Mouse (Mus musculus) gastrocnemius, postnatal 4 days (tissue): ENCODE measurements around the gene Ralgps1. TPM values are rescaled to one million over a fixed set of nuclear protein-coding genes. Genes with fewer than 3 reads are reported as not detected.
A peak's percentile ranks its signal among the peaks of the same experiment; 100 is the strongest.

Experiments
- DNase-seq, 2 experiments: peaks; one replicate each; pipeline ENCODE4 v3.0.0; 2021 to 2022; ENCODE audit warnings: low spot score in 2 of 2, mixed read lengths in 2 of 2
- total RNA-seq, 2 experiments: library from RNA; stranded (reverse); gene quantifications; 2 replicates each; pipeline ENCODE4 v1.2.3; 2021

Ralgps1 gene
- total RNA-seq, 2 experiments from 2014 or later = 5.5 to 5.8 TPM

GRCm38 (mm10) chr2:33179171-33179929 lies 191.9 kb downstream of the Ralgps1 start:
- DNase-seq = no peak

GRCm38 (mm10) chr2:33178243-33178932 lies 192.9 kb downstream of the Ralgps1 start:
- peak in 1 of 2 experiments; percentile 61 for DNase-seq

GRCm38 (mm10) chr2:33177443-33178242 lies 193.6 kb downstream of the Ralgps1 start:
- no peak for DNase-seq

GRCm38 (mm10) chr2:33176921-33177320 lies 194.4 kb downstream of the Ralgps1 start:
- DNase-seq = no peak

- DNase-seq = no peak
Measured at GRCm38 (mm10) chr2:33176516-33176915, 194.8 kb downstream of the Ralgps1 start.

- DNase-seq = no peak
Measured at GRCm38 (mm10) chr2:33173686-33174085, 197.6 kb downstream of the Ralgps1 start.

GRCm38 (mm10) chr2:33173126-33173525 lies 198.2 kb downstream of the Ralgps1 start:
- no peak for DNase-seq

- no peak for DNase-seq
Measured at GRCm38 (mm10) chr2:33170777-33171565, 200.3 kb downstream of the Ralgps1 start.

GRCm38 (mm10) chr2:33169445-33169844 lies 201.8 kb downstream of the Ralgps1 start:
- no peak for DNase-seq

- no peak for DNase-seq
Measured at GRCm38 (mm10) chr2:33167060-33167459, 204.2 kb downstream of the Ralgps1 start.

- DNase-seq = no peak
Measured at GRCm38 (mm10) chr2:33165710-33166374, 205.4 kb downstream of the Ralgps1 start.

GRCm38 (mm10) chr2:33165229-33165628 lies 206.1 kb downstream of the Ralgps1 start:
- no peak for DNase-seq

- DNase-seq = no peak
Measured at GRCm38 (mm10) chr2:33164646-33165045, 206.6 kb downstream of the Ralgps1 start.

- no peak for DNase-seq
Measured at GRCm38 (mm10) chr2:33162126-33162525, 209.2 kb downstream of the Ralgps1 start.

- DNase-seq = peak; percentile 58 to 81
Measured at GRCm38 (mm10) chr2:33160326-33160973, 210.8 kb downstream of the Ralgps1 start.

GRCm38 (mm10) chr2:33159593-33159992 lies 211.7 kb downstream of the Ralgps1 start:
- no peak for DNase-seq

- DNase-seq = no peak
Measured at GRCm38 (mm10) chr2:33158895-33159294, 212.4 kb downstream of the Ralgps1 start.

GRCm38 (mm10) chr2:33156283-33156781 lies 215.0 kb downstream of the Ralgps1 start:
- DNase-seq = no peak

GRCm38 (mm10) chr2:33154751-33155372 lies 216.4 kb downstream of the Ralgps1 start:
- peak in 1 of 2 experiments; percentile 71 for DNase-seq
